Mouse (Mus musculus) left cerebral cortex, postnatal 4 days (tissue): ENCODE data around the gene Zbtb9. TPM values are rescaled to one million over a fixed set of nuclear protein-coding genes. Genes with fewer than 3 reads are reported as not detected.

ENCODE experiments used
- DNase-seq: peaks from one replicate; pipeline ENCODE4 v3.0.0-alpha.2; 2022
- intact Hi-C: fragments of 180-260 bp; cut with DNase I; formaldehyde crosslinking; loops from one replicate; pipeline ENCODE4 v1.15.1; 2025
- microRNA-seq: library from miRNA; unstranded; fragments of <30 nt; microRNA quantifications from one replicate; pipeline ENCODE4 v1.2.0, GENCODE M21; 2022
- total RNA-seq, 2 experiments: library from RNA; stranded (reverse); gene quantifications; 2 replicates each; pipeline ENCODE4 v1.2.3; 2021

Gene Zbtb9
- total RNA-seq, 2 experiments from 2014 or later = 17.0 to 18.1 TPM

DNA sequence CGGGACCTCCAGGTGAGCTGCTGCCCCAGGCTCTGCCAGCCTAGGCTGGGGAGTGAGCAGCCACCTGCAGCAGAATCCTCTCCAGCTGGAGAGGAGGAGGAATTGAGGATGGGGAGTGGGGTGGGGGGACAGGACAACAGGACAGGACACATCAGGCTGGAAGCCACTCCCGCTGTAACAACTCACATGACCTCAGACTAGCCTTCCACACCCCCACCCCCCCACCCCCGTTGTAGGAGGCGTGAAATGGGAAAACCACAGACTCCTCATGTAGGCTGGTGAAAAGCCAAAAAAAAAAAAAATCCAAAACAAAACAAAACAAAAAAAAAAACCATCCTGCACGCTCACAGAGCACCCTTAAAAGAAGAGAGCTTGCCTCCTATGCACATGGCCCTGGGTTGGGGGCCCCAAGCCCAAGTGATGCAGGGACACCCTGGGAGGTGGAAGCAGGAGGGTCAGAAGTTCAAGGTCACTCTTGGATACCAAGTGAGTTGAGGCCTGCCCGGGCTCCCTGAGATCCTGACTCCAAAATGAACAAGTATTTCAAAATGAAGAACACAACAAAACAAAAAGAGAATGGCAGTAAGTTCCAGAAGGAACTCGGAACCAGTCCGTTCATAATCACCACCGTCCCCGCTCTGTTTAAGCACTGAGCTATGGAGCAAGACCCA is 66.6 kb downstream of the Zbtb9 start:
- intact Hi-C loops = loop anchor here (5.0 kb wide), 1 partner anchor 88 kb away; no protein-coding TSS in a partner anchor
- no peak for DNase-seq

DNA sequence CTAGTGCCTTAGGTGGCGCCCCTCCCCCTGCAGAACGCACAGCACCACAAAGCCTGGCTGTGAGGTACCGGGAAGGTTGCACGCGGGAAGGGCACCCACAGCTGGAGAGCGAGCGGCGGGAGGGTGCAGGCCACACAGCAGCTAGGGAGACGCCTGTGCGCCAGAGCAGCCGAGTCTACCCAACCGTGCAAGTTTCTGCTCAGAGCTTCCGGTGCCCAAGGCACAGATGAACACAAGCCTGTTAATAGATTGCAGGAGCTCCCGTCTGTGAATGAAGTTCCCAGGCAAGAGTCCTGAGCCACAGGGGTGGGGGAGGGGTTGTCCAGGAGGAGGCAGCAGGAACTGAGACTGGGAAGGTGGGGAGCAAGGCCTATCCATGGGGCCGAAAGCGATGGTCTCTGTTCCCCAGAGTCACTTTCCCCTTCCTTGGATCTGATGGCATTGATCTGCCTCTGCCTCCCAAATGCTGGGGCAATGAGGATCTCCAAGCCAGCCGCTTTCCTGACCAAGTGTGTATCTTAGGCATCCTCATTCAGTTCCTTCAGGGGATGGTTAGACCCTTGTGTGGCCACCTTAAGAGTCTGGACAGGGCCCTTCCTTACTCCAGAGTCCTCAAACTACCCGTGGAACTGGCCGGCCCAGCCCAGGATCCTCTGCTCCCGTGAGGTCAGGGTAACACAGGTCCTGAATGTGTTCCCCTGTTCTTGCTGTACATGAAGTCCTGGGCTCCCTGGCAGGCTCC is 67.5 kb downstream of the Zbtb9 start:
- no peak for DNase-seq

DNA sequence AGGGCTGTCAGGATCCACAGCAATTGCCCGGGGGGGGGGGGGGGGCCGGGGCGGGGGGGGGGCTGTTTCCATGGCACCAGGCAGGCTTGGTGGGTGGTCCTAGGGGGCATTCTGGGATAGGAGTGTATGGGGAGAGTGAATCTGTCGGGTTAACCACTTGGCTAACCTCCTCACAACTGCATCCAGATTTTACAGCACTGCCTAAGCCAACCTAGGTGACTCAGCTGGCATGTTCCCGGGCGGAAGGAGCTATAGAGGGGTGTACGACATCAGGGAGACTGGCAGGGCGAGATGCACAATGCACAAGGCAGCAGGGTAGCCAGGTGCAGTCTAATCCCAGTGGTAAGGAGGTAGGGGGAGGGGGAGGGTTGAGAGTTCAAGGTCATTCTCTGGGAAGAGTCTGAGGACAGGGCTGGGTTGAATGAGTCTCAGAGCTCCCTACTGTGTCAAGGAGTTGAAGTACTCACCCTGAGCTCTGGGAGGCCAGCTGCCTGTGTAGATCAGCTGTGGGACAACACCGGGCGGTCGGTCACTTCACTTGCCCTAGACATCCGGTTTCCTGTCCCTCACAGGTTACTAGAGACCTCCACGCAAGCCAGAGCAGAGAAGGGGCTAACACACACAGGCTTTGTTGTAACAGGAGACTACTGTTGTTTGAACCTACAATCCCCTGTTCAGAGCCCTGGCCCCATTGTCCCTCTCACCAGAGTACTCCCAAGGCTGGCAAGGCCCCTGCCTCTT is 68.2 kb downstream of the Zbtb9 start:
- no peak for DNase-seq
- intact Hi-C loops = no loop called here

More for the DNA sequence above, 67.5 kb downstream of the Zbtb9 start:
- intact Hi-C loops = no loop called here

DNA sequence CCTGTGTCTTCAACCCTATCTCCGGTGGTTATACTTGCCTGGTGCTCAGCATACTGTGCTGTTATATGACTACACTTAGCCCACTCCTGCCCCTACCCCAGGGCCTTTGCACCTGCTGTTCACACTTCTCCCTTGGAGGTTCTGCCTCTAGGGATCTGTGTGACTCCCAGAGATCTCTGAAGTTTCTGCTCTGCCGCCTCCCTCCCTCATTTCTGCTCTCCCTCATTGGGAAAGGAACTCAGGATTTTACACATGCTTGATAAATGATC is 68.8 kb downstream of the Zbtb9 start:
- no peak for DNase-seq
- intact Hi-C loops = no loop called here

DNA sequence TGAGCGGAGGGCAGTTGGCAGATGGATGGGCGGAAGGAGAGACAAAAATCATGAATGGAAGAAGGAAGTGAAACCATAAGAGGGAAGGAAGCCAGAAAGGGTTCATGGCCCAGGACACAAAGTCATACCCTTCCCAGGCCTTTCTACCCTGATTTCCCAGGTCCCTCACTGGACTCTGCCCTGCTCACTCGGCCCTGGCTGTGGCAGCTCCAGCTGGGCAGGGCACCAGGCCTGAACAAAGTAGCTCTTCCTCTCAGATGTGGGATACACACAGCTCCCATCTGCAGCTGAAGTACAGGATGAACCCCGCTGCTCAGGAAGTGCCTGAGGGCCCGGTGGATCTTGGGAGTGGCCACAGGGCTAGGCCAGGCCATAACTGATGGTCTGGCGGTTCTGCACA is 69.9 kb downstream of the Zbtb9 start:
- DNase-seq = no peak
- intact Hi-C loops = no loop called here

DNA sequence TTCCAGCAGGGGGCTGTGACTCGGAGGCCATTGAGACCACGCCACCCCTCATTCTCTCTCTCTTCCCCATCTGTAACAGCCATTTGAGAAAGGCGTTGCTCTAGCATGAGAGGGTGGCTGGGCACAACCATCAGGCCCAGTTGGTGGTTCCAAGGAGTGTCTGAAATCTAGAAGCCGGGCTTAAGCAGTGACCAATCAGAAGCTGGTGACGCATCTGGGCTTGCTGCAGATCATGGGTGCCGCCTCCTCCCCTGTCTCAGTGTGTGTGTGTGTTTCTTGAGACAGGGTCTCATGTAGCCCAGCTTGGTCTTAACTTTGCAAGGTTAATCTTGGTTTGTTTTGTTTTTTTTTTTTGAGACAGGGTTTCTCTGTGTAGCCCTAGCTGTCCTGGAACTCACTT is 72.2 kb downstream of the Zbtb9 start:
- DNase-seq = no peak
- intact Hi-C loops = no loop called here

DNA sequence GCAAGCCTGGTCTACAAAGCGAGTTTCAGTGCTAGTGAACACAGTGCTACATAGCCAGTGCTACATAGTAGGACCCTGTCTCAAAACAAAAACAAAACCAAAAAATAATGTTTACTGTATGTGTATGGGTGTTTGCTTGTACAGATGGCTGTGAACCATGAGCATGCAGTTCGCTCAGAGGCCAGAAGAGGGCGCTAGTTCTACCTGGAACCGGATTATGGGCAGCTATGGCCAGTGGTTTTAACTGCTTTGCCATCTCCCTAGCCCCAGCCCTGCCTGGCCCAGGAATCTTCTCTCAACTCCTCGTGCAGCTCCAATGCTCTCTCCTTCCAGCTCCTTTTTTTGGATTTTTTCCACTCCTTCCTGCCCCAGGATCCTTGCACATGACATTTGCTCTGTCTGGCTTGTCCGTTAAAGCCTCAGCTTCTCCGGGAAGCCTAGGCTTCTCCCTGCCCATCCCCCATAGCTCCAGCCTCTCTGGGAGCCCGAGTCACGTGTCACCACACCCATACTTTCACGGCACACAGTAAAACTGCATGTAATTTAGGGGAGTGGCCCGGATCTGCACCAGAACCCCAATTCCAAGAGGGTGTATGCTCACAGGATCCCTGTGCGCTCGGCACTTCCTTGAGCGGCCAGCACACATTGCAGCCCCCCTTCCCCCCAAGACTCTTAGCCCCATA is 74.9 kb downstream of the Zbtb9 start:
- no peak for DNase-seq
- intact Hi-C loops = no loop called here

DNA sequence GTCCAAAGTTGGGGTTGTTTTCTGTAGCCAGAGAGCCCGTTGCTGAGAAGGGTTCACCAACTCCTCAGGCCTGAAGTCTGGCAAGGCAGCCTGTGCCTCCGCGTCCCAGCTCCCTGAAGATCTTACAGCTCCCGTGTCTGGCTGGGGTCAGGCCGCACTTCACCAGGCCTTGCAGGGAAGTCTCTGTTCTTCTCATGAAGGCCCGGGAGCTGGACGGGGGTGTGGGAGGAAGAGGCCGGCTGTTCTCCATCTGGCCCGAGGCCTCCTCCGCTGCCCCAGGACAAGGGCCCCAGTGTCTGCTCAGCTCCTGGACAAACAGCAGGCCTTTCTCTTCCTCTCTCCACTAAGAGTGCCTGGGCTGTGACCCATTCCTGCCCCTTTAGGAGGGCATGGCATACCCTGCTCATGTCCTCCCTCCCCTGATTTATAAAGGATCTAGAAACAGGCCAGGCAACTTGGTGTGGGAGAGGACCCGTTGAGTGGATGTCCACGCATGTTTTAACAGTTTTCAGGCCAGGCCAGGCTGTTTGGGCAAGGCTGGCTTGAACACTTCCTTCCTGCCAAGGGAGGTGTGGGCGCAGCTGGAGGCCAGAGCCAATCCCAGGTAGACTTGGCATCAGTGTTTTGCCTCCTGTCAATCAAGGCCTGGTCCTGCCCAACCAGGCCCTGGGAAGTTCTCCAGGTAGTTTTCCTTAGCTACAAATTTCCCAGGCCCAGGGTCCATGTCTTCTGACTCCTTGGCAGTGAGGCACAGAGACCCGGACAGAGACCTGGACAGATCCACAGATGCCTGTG is 75.7 kb downstream of the Zbtb9 start:
- no peak for DNase-seq
- intact Hi-C loops = no loop called here

DNA sequence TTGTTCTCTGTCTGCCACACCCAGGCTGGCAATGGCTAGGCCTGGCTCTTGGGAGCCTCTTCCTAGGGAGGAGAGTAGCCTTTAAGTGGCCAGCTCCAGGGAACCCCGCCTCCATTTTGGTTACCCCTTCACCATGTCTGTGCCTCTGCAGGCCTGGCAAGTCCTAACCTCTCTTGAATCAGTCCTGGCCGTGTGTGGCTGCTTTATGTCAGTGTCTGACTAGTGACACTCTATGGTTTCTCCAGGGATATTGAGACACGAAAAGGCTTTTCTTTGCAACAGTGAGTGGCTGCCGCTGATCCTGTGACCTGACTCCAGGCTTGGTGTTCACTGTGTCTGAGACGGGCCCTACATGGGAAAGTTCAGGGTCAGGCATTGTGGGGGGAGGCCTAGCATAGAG is 77.9 kb downstream of the Zbtb9 start:
- intact Hi-C loops = no loop called here
- DNase-seq = no peak

DNA sequence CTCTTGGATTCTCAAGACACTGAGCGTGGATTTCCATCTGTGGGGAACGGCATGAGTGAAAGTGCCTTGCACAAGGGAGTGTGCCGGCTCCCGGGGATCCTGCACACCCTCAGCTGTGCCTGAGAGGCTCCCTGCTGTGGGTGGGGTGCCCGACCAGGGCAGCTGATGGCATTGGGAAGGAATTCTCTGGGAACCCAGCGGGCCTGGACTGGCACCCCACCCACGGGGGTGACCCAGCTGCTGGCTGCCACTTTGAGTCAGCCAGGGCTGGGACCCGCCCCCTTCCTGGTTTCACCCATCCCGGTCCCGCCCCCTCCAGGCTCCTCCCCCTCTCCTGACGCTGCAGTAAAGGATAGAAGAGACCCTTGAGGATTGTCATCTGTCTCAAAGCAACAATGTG is 78.5 kb downstream of the Zbtb9 start:
- intact Hi-C loops = no loop called here
- no peak for DNase-seq

DNA sequence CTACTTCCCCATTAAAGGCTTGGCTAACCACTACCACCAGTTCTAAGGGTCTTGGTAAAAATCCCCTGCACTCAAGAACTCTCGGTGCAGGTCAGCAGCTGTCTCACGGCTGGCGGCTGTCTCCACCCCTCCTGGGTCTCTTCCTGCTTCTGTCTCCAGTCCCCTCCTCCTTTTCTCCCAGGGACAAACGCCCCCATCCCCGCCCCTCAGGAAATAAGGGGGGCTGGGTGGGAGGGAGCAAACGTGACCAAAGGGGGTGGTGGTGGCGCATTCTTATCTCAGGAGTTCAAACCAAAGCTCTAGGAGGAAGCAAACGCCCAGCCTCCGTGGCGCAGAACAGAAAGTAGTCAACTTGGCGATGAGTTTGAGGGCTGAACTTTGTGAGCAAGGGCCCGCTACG is 83.2 kb downstream of the Zbtb9 start:
- intact Hi-C loops = no loop called here
- DNase-seq = no peak

DNA sequence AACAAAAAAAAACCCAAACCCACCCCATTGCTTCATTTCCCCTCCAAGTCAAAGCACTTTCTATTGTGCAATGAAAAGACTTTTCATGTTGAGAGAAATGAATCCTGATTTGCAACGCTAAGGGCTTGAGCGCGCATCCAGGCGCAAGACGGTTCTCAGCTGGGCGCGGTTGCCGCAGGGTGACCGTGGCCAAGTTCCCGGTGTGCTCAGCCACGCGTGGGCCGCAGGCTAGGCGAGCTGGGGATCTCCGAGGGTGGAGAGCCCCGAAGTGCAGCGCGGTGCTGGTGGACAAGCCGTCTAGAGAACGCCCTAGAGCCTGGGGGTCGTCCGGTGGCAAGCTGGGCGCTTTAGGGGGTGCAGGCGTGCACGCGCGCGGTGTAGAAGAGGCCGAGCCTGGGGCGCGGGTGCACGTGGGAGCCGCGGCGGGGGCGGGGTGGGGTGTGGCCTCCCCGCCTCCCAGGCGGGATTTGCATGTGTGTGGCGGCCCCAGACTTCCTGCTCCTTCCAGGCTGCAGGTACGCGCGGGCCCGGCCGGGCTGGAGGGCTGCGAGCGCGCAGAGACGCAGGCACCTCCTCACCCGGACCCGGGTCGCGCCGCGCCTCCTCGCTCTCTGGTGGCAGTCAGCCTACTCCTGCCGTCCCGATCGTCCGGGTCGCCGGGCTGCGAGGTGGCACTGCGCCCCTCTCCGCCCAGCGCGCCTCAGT is 84.0 kb downstream of the Zbtb9 start, which contains the start of gene Itpr3:
Gene Itpr3 (plus strand): TSS at position 493 of the 705 bp plus-strand sequence.
- DNase-seq = no peak
- intact Hi-C loops = no loop called here

DNA sequence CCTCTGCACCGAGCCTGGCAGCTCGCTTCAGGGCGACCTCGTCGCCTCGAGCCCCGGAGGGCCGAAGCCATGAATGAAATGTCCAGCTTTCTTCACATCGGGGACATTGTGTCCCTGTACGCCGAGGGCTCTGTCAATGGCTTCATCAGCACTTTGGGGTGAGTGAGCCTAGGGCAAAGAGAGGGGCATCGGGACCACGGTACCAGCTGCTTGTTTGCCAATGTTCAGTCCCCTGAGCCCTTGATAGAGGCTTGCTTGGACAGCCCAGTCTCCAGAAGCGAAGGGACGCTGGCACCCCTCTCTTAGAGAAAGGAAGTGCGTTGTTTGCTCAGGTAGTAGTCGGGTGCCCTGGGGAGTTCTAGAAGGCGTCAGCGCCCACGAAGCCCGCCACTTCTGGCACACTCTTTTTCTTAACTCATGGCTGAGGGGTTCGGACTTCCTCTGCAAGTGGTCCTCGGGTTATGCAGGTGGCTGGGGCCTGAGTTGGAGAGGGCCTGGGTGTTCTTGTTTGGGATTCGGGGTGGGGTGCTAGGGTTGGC is 84.6 kb downstream of the Zbtb9 start:
- no peak for DNase-seq
- intact Hi-C loops = no loop called here

Small RNA genes within 50 kb of the gene (microRNA-seq; reads per million reads assigned to microRNA genes)
- gene Mir3083 (19.6 reads per million, percentile 35 among the genes with 10 or more reads in this experiment), gene Mir6968 (4.2 reads per million, percentile 9 among the genes with 10 or more reads in this experiment)

Other genes with a start within 250 kb of the Zbtb9 start
- 10 to 100 TPM; 39.1 to 42.9 TPM for gene Bnip1, start 192.1 kb upstream of the Zbtb9 start, total RNA-seq
- not detected for gene Nkx2-5, start 128.2 kb upstream of the Zbtb9 start, total RNA-seq
- gene Kifc5b, start 56.1 kb upstream of the Zbtb9 start, total RNA-seq = 1 to 10 TPM; 4.8 to 6.0 TPM
- gene Phf1, start 40.1 kb upstream of the Zbtb9 start, total RNA-seq = 10 to 100 TPM; 30.5 to 33.6 TPM
- gene Cuta, start 33.6 kb upstream of the Zbtb9 start, total RNA-seq = 10 to 100 TPM; 78.8 TPM
- gene Syngap1, start 31.9 kb upstream of the Zbtb9 start, total RNA-seq = 100 to 1,000 TPM; 350 to 366 TPM
- 10 to 100 TPM; 30.0 to 33.9 TPM for gene Bak1, start 55.8 kb downstream of the Zbtb9 start, total RNA-seq
- 1 to 10 TPM; 2.2 to 2.8 TPM for gene Itpr3, start 84.1 kb downstream of the Zbtb9 start, total RNA-seq
- 100 to 1,000 TPM; 170 to 186 TPM for gene Uqcc2, start 160.7 kb downstream of the Zbtb9 start, total RNA-seq
- not detected for gene Ip6k3, start 194.6 kb downstream of the Zbtb9 start, total RNA-seq
- gene Lemd2, start 231.3 kb downstream of the Zbtb9 start, total RNA-seq = 10 to 100 TPM; 64.7 to 67.8 TPM